Comparison of ENCODE assay signal across 1 mouse cellular context in the genomic region with DNA sequence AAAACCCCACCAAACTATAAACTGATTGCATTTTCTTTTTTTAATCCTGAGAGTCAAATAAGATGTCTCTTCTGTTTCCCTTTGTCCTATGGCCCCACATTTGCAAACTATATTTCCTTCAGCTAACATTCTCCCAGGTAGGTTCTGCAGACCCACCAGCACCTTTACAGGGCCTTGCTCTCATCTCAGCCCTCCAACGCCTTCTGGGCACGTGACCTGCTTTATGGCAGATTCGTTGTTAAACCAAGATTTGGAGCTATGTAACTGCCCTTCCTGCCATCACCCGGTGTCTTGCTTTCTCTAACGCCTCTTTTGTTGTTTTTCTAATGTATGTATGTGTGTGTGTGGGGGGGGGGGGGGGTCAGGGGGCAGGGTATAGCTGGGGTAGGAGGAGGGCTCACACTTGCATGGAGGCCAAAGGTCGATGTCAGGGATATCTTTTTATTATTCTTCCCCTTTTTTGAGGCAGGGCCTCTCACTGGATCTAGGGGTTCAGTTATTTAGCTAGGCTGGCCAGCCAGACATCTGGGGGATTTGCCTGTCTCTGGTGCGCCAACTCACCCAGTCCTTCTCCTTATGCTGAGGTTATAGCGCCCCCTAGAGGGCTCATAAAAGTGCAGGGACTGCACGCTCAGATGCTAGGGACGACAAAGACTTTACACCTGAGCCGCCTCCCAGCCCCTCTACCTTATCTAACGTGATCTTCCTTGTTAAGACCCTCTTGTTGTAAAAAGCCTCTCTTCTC.
TF ChIP-seq lines count a peak whose summit lies in the region.

No protein-coding gene starts in this region.

TF ChIP-seq in CH12.LX, 34 proteins besides CTCF, POLR2A, EP300 and RAD21 (continued from another document):
- TF ChIP-seq USF2 (conservative IDR thresholded peaks at IDR 0.05; ENCODE audit: low read depth, low read length) (no peak), USF1 (IDR thresholded peaks at IDR 0.05; ENCODE audit: low read depth, low read length) (no peak), ZMIZ1 (IDR thresholded peaks at IDR 0.05; ENCODE audit: low read depth, low read length) (no peak), ZC3H11A (IDR thresholded peaks at IDR 0.05; ENCODE audit: low read depth, low read length) (no peak), ZKSCAN1 (IDR thresholded peaks at IDR 0.05; ENCODE audit: borderline replicate concordance, low read depth, low read length) (no peak), SMC3 (IDR thresholded peaks at IDR 0.05; ENCODE audit: low read depth, low read length) (no peak), MAX (IDR thresholded peaks at IDR 0.05; ENCODE audit: low read length) (no peak), MXI1 (IDR thresholded peaks at IDR 0.05; ENCODE audit: low read depth, low read length) (no peak), POLR2AphosphoS2 (IDR thresholded peaks at IDR 0.05; ENCODE audit: low read depth, low read length) (no peak), MYC (IDR thresholded peaks at IDR 0.05; ENCODE audit: low read depth, low read length) (no peak), IRF4 (IDR thresholded peaks at IDR 0.05; ENCODE audit: low read depth, low read length) (no peak), MAFK (IDR thresholded peaks at IDR 0.05; ENCODE audit: insufficient replicate concordance, low read length) (no peak), GABPA (IDR thresholded peaks at IDR 0.05; ENCODE audit: insufficient replicate concordance, low read depth, low read length) (no peak), E2F4 (IDR thresholded peaks at IDR 0.05; ENCODE audit: insufficient replicate concordance, low read depth, low read length) (no peak), RCOR1 (conservative IDR thresholded peaks at IDR 0.05; ENCODE audit: low read depth, low read length) (no peak)
